Mouse (Mus musculus): ENCODE data around the gene Ptpn18.
"Not testable (repeated sequence)": the region's sequence is repeated elsewhere in the genome, so short reads cannot be mapped to it uniquely, and the experiment has no call there.

The Ptpn18 gene

GRCm38 (mm10) chr1:34468051-34468450 lies 8.5 kb downstream of the Ptpn18 start:
- no peak for DNase-seq

GRCm38 (mm10) chr1:34468500-34468899 lies 8.9 kb downstream of the Ptpn18 start:
- DNase-seq = no peak

DNA sequence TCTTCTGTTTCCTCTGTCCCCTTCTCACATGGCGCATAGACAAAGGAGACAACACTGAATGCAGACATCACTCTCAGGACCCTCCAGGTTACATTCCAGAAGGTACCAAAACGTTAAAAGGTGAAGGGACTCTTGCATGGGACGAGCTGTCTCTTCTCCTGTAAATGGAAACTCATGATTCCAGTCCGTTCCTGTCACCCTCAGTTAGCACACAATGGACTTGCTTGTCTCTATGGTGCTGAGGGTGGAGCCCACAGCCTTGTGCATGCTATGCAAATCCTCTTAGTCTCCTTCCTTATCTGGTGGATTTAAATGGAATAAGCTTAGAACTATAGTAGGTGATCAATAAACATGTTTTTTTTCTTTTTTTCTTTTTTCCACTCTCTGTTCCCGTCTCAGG lies 10.2 kb downstream of the Ptpn18 start:
- DNase-seq = no peak

- peak; percentile 80 to 81 for DNase-seq
These were observed 13.1 kb downstream of the Ptpn18 start for GRCm38 (mm10) chr1:34472427-34473300.

DNA sequence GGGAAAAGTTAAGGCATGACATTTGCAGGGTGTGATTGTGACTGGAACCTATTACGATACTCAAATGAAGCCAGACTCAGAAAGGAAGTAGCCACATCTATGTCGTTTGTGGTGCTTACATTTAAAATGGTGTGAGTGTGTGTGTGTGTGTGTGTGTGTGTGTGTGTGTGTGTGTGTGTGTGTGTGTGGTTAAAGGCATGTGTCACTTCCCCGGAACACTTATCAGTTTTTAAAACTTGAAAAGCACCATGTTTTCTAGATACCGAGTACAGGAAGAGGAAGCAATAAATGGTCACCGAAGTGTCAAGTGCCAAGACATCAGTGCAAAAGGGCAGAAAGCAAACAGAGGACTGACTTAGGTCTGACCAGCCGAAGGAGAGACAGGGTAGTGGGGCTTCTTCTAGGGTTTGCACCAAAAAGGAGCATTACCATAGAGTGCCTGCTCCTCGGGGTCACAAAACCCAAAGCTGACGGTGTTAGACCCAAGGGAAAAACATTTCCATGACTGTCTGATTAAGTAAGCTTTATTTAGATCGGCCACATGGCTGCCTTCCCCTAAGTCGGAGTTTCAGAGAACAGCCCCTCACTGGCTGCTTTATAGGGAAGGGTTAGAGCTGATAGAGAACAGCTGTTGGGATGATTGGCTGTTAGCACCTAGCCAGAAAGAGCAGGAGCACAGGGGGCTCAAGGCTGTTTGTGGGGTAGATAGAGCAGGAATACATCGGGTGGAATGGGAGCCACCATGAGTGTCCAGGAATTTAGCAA lies 19.5 kb downstream of the Ptpn18 start:
- peak; percentile 54 to 57 for DNase-seq

DNA sequence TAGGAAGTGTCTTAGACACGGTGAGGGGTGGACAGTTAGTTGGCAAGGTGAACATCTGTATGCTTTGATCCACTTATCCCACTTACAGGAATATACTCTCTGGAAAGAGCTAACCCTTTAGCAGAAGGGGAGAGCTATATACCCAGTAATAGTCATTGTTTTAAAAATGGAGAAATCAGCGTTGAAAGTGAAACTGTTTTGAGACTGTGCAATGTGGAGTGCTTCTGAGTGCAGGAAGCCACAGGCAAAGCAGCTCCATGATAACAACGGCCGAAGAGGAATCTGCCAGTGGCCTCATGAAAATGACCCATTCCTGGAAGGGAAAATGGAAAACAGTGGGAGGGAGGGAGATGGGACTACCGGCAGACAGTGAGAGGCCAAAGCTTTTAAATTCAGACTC lies 21.2 kb downstream of the Ptpn18 start:
- peak in 1 of 2 experiments; percentile 32 for DNase-seq

DNA sequence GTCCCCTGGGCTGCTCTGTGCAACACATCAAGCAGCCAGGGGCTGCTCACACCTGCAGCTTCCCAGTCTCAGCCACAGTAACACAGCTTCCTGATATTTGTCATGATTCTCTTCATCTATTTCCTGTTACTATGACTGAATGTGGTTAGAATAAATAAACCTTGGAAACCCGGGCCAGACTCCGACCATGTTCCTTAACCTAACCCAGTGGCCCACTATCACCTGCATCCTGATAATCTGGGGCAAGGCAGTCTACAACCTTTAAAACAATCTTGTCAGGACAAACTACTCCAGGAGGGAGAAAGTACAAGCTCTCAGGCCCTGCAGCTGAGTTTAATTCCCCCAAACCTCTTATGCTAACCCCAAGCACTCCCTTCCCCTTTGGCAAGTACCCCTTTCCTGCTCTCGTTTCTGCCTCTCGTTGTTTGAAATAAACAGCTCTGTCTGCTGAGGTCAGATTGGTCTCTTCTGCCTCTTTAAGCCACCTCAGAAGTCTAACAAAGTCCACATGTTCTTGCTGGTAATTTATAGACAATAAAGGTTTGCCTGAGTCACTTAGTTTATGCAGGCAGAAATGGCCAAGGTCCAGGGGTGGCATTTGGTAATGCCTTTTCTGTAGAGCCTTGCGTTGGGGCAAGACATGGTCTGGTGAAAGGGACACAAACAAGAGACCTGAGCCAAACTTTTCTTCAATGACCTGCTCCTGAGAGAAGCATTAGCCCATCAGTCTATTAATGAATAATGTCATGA lies 22.5 kb downstream of the Ptpn18 start:
- DNase-seq = no peak

DNA sequence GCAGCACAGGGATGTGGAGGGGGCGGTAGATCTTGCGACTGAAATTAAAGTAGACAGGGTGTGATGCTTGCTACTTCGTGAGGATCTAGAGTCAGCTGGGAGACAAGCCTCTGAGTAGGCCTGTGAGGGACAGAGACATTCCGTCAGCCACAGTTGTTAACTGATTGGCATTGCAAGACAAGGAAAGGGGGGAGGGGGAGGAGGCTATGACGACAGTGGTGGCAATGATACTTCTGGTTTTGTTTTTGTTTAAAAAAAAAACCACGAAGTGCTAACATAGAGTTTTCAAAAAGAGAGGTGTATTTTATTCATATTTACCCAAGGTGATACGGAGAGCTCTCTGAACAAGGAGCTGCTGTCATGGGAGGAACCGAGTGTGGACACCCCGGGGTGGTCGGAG lies 24.9 kb downstream of the Ptpn18 start:
- peak in 1 of 2 experiments; percentile 54 for DNase-seq

DNA sequence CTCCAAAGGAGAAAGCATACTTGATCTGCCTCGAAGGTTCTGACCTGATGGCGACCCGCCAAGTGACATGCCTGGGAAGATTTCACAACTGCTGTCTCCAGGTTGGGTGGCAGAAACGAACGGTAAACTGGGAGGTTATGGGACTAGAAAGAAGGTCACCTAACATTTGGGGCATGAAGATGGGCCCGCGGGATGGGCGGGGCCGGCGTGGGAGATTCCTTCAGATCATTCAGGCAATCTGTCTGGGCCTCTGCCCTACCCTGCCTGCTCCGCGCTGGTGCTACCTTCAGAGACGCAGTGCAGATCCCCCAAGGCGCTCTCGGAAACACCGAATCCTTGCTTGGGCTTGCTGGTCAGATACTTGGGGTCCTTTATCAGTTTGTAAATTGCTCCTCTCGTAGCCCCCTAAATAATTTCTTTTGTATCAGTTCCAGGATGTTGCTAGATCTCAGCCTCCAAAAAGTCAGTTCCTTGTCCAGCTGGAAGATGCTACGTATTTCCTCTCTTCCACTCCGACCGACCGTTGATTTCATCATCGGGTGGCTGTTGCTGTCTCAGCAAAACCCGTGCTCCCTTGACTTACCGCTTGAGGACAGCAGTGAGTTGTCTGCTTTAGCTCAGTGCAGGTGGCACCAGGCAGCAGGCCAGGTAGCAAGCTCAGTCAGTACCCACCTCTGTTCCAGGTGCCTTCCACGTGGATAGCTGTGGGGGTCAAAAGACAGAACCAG lies 26.1 kb downstream of the Ptpn18 start:
- peak; percentile 67 to 70 for DNase-seq

DNA sequence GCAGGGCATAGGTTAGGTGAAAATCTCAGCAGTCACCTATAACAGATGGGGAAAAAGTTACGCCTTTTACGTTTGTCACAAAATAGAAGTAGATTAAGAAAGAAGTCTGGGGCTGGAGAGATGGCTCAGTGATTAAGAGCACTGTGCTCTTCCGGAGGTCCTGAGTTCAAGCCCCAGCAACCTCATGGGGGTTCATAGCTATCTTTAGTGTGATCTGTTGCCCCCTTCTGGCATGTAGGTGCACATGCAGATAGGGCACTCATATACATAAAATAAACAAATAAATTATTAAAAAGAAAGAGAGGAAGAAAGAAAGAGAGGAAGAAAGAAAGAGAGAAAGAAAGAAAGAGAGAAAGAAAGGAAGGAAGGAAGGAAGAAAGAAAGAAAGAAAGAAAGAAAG lies 27.8 kb downstream of the Ptpn18 start:
- no peak for DNase-seq

- DNase-seq = no peak
These were observed 30.4 kb downstream of the Ptpn18 start for GRCm38 (mm10) chr1:34489852-34490541.

DNA sequence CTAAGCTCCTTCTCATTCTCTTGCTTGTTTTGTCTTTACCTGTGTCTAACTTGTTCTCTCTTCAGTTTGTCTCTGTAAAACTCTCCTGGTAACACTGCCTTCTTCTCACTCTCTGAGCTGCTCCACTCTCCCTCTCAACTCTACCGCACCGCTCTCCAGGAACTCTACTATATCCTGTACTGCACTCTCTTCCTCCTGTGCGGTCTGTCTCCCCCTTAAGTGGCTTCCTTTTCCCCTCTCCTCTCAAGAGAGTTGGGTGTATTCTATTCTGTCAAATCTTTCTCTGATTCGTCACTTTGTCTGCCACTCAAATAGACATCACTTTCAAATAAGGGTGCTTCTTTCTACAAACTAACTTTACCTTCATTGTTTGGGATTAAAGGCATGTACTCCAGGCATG lies 31.9 kb downstream of the Ptpn18 start:
- no peak for DNase-seq

DNA sequence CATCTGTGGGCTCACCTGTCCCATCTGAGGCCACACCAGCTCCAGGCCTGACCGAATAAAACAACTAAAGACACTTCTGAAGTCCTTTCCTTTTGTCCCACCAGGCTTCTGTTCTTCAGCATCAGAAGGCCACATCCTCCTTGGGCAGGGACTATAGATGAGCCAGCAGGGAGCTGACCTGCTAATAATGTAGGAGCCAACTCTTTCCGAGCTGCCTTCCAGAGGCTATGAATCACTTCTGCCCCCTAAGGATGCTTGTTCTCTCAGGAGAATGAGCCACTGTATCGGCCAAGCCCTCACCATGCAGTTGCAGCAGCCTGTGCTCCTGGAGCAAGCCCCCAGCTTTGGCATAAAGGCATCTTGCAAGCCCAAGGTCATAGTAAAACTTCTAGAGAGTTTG lies 43.4 kb downstream of the Ptpn18 start:
- DNase-seq = no peak

DNA sequence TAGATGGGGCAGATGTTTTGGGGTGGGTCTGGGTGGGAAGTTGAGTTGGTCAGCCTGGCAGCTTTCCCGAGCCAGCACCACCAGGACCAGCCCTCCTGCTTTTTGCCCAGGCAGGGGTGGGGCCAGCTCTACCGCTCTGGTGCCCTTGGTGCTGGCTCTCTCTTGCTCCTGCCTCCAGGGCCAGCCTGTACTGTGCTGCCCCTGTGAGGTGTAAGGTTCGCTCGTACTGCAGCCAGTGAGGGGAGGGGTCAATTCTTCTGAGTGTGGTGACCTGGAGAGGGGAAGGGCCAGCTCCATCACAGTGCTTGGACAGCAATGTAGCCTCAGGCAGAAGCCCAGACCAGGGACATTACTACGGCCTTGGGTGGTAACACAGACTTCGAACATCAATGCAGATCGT lies 45.7 kb downstream of the Ptpn18 start:
- DNase-seq = no peak

- no peak for DNase-seq
These were observed 46.5 kb downstream of the Ptpn18 start for GRCm38 (mm10) chr1:34505970-34506551.

- DNase-seq = no peak
These were observed 48.4 kb downstream of the Ptpn18 start for GRCm38 (mm10) chr1:34507986-34508385.

- DNase-seq = peak; percentile 61 to 65
These were observed 51.0 kb downstream of the Ptpn18 start for GRCm38 (mm10) chr1:34510575-34510981.

GRCm38 (mm10) chr1:34511027-34511426 lies 51.5 kb downstream of the Ptpn18 start:
- peak; percentile 86 for DNase-seq

DNA sequence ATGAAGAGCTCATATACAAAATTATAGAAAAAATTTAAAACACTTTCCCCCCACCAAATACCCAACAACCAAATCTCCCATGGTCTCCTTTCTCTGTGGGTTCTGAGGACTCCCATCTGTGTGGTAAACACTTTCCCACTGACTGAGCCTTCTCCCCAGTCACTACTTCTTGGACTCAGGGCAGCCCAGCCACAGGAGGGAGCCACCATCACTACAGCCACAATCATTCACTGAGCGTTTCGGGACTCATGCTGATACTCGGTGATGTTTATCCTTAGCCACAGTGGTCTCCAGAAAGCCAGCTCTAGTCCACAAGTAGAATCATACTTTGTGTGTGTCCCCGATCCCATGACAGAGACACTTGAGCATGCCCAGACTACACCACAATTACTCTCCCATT lies 53.5 kb downstream of the Ptpn18 start:
- DNase-seq = no peak

GRCm38 (mm10) chr1:34516595-34516994 lies 57.0 kb downstream of the Ptpn18 start:
- DNase-seq = no peak

DNA sequence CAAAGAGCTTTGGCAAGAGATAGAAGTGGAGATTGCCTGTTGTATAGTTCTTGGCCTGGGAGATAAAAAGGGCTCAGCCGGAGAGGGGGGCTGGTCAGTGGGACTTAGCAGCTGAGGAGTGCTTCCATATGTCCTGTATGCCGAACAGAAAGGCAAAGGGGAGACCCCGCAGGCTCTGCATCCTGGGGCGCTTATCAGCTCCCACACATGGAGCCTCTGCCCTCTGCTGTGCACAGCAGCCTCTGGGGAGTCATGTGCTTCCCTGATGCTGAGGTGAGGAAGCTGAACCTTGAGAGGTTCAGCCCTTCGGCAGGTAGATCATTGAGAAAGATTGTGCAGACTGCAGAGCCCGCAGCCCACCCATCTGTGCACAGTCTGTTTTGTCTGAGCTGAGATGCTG lies 57.7 kb downstream of the Ptpn18 start:
- not testable (repeated sequence) for DNase-seq

DNA sequence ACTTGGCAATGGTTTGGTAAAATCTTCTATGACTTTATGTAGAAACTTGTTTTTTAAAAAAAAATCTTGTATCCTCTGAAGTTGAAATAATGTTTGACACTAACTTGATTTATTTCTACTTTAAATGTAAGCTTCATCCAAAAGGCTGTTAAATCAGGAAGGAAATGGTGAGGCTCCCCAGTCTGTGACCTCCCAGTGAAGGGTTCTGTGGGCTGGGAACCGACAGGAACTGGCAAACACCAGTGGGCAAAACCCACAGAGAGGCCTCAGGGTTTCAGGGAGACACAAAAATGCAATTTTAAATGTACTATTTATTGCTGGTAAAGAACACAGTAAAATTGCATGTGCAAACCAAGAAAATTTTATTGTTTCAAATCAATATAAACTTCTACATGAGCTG lies 58.2 kb downstream of the Ptpn18 start:
- not testable (repeated sequence) for DNase-seq
